Mouse (Mus musculus) embryo, embryonic 9.5 days (tissue): ENCODE data around the gene Arl4a.

Experiments
- DNase-seq: peaks from one replicate; pipeline ENCODE4 v3.0.0-alpha.2; 2017; ENCODE audit errors: extremely low spot score

The Arl4a gene

DNA sequence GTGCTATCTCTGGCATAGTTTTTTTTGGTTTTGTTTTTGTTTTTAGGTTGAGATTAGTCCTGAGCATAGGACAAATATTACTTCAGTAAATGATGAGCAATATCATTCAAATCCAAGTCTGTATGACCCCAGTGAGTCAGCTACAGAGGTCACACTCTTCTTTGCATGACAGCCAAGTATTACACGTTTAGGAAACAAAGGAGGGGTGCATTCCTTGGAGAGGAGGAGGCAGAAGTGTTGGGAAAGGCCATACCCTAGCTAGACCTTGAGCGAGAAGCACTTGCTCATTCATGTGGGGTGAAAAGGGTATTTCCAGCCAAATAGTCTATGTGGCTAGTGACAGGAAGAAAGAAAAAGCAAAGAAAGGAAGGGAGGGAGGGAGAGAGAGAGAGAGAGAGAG is 28.0 kb downstream of the Arl4a start:
- no peak for DNase-seq

DNA sequence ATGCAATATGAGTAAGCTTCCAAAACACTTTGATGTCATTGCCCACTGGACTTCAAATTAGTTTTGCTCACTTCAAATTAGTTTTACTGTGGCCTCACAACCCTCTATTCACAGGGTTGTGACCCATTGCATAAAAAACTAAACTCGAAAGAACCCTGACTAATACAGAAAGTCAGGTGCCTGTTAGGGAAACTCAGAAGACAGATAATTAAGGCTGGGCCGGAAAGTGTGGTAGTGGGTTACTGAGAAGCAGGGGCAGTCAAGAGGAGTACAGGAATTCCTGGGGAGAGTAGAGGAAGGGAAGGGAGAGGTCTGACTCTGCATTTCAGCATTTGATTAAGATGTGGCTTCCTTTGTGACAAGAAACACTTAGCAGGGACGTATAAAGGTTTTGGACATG is 29.4 kb downstream of the Arl4a start:
- DNase-seq: no peak

DNA sequence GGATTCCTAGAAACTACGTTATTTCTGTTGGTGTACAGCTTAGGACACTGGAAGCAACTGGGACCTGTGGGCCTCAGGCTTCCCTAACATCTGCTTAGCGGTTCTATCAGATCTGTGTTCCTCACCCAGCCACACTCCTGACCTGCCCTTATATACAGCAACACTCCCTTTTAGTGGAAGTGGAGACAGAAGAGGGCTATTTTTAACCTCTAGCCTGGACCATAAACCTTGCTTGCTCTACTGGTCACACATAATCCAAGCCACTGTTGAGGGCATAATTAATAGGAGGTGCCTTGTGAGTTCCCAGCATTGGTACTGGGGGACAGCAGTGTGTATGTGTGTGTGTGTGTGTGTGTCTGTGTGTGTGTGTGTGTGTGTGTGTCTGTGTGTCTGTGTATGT is 33.1 kb downstream of the Arl4a start:
- no peak for DNase-seq

DNA sequence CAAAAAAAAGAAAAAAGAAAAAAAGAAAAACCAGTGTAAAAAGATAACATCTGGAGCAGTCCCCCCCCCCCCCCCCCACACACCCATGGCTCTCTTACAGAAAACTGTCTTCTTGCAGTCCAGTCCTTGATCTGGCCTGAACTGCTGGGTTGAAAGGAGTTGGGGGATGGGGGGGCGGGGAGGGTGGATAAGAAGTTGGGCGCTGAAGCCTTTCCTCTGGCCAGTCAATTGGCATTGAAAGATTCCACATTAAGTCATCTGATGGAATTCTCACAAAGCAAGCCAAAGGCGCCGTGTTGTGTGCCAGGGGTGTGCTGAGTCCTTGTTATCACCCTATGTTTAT is 39.0 kb downstream of the Arl4a start:
- DNase-seq: no peak

DNA sequence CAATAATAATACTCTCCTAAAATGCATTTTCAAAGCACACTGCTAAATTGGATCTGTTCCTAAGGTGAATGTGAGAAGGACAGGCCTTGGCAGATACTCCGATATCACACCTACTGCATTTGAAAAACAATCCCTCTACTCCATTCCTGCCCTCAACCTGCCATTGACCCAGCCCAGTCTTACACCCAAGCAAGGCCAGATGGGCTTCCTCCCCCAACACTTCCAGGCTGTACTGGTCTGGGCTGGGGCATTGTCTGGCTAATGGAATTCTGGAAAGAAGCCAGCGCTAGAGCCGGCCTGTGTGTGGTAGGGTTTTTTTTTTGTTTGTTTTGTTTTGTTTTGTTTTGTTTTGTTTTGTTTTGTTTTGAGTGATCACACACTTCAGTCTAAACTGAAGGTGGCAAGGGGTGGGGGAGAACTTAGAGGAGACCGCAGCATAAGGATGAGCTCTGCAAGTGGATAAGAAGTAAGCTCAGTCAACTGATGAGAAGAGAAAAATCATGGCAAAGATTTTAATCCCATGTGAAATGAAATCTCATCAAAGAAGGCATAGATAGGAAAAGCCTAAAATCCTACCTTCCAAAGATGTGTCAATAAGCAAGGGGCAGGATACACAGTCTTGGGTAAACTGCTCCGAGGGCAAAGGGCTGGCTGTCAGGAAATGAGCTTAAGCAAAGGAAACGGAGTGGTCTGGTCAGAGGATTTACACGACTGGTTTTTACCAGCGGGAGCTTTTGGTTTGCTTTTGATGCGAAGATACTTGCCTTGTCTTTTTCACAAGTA is 39.6 kb downstream of the Arl4a start:
- DNase-seq: peak; percentile 47

DNA sequence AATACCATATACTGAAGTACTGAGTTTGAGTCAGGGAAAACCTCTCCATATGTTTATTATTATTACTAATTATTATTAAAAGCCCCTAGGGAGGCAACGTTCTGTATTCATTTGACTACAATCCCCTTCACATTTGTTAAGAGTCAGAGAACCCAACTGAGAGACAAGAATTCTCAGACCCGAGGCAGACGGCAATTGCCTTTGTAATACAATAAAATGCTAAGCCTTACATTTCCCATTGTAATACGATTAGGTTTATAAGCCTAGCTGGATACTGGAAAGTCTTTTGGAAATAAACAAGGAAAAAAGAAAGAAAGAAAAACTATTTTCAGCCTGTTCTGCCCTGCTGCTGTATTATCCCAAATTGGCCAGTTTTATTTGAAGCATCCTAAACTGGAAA is 40.2 kb downstream of the Arl4a start:
- no peak for DNase-seq

DNA sequence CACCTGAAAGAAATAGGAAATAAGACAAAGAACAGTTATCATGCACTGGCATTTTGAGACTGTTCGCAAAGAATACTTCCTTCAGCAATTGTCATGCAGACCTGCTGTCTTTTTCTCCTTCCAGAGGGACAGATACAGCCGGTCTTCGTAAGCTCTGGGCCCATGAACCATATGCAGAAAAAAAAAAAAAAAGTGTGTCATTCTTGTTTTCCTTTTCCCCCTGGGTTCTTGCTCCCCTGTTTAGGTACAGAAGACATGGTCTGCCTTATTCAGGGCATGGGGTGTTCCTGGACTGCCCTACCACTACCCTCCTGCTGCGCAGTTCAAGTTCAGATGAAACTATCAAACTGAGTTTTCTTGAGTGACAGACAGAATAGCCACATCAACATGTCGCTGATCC is 41.8 kb downstream of the Arl4a start:
- DNase-seq: no peak

DNA sequence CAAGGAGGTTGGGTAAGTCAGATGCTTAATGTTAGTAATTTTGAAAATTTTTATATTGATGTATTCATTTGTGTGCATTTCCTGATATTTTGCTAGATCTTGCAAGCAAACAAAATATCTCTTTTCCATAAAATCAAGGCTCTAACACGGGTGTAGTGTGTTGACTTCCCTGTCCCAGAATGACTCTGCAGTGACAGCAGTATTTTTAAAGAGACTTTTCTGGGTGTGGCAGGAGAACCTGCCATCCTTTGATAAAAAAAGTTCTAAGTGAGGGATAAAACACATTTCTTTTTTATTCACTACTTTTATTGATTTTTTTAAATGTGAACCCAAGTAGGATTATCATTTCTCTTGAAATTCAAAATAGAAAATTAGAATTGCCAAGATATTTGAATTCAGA is 42.2 kb downstream of the Arl4a start:
- no peak for DNase-seq

DNA sequence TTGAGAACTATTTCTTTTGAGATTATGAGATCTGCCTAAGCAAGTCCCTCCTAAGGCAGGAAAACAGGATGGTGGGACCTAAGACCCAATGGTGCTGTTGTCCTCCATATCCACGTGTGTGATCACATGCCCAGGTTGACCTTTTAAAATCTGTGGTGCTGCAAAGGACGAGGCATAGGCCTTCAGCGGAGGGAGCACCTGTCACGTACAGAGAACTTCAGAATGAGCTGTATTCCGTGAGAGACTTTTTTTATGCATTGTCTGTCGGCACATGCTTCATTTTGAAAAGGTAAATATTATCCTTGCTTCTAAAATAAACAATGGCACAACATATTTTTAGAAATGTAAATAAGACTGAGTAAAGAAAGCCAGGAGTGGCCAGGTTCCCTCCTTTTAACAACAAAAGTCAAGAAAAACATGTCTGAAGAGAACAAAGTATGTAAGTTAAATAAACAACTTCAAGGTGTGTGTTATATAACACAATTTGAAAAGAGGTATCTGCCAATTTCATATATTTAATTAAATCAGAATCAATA is 45.0 kb downstream of the Arl4a start:
- DNase-seq: no peak

DNA sequence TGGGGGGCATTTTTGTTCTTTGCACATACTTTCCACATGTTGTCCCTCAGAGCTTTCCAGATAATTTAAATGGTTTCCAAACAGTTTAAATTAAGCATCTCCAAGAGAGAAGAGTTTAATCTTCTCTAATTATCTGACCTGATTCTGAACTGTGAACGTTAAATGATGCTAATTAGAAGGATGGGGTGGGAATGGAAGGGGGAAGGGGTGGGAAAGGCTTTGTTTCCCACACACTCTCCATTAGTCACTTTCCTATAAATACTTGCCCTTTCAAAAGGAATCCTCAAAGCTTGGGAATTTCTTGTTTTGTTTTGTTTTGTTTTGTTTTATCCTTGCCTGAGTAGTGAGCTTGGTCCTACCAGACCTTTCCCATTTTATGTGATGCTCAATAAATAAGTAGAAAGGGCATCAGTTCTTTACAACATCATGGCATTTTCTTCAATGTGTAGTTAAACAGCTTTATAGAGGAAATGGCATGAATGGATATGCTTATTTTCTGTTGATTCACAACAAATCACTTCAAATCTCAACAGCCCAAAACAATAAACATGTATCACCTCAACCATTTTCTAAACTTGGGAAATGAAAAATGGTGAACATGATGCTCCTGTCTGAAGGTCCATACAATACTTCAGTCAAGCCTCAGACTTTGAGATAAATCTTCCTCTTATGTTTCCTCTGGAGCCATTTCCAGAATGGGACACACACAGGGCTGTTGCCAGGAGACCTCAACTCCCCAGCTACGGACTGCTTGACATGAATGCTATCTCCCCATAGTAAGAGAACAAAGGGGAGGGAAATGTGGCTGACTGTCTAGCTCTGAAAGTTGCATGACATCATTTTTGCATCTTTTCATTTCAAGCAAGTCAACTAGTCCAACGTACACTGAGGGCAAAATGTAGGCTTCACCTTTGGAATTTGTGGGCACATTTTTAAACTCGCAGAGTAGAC is 46.7 kb downstream of the Arl4a start:
- DNase-seq: no peak

DNA sequence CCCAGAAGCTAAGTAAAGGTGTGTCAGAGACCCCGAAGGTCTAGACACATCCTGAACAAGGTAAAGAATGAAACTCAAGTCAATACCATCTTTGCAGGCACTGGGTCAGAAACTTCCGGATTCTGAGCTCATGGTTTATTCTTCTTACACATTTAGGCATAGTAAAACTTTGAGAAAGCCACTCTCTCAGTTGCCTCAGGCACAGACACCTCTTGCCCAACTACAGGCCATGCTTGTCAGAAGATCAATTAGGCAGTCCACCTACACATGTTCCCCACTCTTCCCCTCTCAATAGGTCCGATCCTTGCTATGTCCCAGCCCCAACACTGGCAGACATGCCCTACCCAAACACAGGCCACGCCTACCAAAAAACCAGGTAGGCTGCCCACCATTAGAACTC is 48.7 kb downstream of the Arl4a start:
- DNase-seq: no peak

DNA sequence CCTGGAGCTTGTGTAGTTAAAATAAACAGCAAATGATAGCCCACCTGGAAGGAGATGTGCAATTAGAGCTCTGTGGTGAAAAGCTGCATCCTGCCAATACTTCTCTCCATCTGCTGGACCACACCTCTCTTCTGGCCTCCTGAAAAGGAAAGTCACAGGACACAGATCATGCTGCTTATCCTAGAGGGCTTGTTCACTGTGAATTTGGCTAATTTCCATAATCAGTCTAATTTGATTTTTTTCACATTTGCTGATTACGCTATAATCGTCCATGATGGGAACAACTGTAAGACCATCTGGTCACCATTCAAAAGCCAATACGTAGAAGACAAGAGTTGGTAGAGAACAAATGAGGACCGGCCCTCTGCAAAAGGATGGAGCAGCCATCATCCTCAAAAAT is 50.6 kb downstream of the Arl4a start:
- DNase-seq: no peak

DNA sequence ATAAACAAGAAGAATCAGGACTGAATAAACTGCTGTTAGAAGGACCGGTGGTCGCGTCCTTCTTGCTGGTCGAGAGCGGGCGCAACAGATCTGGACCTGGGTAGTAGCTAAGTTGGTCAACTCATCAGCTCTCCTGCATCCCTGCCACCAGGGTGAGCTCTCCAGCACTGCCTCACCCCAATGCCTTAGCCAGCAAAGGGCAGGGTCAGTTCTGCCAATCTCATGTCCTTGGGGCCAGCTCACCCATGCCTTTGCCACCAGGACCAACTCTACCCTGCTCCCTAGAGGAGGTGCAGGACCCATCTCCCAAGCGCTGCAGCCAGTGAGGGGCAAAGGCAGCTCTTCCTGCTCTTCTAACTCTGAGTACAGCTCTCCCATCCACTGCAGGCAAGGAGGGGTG is 52.2 kb downstream of the Arl4a start:
- no peak for DNase-seq

DNA sequence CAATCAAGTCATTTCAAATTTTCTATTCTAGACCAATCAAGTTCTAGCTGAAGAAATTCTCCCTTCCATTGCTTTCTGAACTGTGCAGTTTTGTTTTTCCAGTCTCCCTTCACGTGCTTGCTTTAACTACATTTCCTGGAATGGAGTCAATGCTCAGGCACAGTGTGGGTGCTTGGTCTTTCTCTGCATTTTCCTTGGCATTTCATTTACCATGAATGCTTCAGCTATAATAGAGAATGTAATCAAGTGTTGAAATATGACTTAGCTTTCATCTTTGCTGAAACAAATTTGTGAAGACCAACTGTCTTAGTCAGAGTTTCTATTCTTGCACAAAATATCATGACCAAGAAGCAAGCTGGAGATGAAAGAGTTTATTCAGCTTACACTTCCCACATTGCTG is 58.0 kb downstream of the Arl4a start:
- no peak for DNase-seq

DNA sequence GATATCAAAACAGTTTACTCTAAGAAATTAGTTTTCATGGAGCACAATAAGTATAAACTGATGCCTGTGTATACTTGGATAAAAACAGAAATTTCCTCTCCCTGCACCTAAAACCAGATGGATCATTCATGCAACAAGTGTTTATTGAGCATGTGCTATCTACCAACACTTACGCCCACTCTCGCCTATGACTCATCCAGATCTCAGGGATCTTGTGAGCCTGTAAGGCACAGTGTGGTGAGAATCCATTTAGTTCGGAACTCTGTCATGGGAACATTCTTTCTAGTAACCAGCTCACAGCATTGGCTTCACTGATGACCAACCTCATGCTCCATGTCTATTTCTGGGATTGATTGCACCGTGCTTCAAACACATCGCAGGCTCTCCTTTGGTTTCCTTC is 58.8 kb downstream of the Arl4a start:
- DNase-seq: no peak

DNA sequence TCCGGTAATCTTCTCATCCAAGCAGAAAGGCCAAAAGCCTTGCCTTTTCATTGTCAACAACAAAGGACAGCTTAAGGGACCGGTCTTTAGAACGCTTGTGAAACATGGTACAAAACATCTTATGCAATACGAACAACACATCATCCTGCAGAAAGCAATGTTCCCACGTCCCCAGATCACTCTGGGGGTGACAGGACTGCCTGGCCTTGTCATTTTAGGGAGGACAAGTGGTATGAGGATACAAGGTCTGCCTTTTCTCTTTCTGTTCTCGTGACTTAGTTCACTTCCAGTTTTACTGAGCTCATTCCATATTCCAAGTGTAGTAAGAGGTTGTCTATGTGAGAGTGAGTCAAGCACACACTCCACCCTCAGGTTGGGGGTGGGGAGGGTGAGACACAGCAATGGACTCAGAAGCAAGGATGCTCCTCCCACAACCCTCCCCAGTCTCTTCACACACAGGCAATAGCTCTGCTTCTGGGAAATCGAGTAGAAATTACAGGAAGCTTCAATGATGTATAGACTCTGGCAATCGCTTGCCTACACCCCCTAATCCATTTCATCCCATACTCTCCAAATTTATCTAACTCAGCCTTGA is 59.7 kb downstream of the Arl4a start:
- no peak for DNase-seq

DNA sequence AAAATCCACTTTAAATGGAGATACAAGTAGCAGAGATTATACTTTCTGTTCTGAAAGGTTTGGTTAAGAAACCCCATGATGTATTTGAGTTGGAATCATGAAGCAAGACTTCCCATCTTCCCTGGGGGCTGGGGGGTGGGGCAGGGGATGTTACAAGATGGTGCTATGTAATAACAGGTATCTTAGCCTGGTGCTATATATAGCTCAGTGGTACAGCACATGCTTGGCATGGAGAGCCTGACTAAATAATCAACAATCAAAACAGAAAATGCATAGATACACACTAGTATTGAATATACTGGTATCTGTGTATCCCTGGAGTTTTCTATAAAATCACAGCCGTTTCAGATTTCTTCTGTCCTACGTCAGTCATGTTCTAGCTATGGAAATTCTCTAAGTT is 61.4 kb downstream of the Arl4a start:
- no peak for DNase-seq

DNA sequence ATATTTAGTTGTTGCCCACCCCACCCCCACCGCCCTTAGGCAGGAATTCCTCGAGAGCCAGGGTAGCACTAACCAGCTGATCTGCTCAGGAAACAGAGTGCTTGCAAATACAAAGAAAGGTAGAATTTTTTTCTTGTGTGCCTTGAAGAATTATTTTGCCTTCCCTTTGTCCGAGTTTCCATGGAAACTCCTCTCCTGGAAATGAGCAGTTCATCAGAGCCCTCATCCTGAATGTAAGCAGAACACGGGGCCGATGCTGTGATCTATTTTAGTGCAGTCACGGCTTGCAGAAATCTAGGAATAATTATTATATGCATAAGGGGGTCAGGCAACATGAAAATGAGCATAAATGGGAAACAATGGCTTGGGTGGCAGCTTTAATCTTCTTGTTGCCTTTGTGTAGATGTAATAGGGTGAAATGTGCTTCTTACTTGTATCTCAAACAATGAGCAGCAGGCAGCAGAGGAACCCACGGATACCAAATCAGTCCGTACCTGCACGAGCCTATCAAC is 61.9 kb downstream of the Arl4a start:
- DNase-seq: peak; percentile 36

DNA sequence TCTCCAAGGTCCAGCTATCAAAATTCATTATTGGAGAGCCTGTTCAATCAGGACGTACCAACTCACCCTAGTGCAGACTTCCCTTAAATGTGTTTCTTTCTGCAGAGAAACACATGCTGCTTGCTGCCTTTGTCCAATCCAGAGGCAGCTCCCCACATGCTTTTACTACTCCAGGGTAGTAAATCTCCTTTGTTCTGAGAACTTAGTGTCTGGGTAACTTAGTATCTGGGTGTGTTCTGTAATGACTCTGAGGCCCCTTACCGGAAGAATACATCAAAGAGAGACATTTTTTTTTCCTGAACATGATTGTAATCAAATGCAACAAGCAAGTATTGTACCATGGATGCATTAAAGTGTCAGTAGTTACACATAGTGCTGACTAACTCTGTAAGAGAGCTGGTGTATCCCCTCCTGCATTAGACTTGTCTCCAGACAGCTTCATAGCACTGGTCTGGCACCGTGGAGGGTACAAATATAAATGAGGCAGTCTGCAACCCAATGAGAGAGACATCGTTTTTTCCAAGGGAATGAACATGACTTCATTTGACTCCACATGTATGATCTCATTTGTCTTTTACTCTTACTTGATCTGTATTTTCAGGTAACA is 62.7 kb downstream of the Arl4a start:
- DNase-seq: peak; percentile 43

DNA sequence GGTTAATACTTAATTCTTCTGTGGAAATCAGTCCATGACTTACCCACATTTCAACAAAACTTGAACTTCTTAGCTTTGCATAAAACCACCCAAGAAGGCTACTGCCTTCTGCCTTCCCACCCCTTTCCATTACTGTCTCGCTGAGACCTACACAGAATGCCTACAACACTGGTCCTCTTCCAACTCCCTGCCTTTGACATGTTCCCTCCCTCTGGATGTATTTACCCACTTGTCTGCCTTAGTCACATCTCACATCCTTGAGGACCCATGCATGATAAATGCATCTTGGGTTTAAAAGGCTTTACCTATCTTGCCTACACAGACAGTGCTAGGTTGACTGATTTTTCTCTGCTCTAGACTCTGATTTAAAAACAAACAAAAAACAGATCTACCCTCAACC is 63.6 kb downstream of the Arl4a start:
- DNase-seq: no peak

DNA sequence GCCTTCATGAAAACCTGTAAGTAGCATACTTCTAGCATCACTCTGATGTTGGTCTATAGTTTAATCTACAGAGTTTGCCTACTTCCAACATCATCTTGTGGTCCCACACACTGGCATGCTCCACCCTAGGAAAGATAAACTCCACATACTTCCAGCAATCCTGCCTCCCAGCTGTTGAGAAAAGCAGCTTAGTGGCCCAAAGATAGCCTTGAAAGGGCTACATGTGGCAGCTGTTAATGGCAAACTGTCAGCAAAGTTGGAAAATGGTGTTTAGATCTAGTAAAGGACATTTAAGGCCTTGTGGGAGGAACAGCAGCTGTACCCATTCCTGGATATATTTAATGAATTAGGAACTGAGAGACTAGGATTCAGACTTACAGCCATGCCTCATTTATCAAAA is 68.3 kb downstream of the Arl4a start:
- no peak for DNase-seq

DNA sequence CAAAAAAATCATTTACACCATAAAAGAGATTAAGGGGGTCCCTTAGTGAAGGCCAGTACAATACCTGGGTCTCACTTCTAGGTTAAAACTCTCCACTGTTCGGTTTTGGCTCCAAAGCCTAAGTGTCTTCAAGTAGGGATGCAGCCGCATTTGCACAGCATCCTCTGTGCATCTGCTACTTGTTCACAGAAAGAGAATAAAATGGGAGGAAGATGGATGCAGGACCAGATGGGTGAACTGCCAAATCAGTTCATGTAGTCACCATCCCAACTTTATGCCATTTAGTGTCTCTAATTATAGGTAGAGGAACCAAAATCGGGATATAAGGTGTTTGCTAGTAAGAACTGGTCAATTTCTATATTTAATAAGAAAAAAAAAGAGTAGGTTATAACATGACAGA is 69.7 kb downstream of the Arl4a start:
- DNase-seq: no peak
